Mouse (Mus musculus): ENCODE measurements around the gene C2cd4d.

DNA sequence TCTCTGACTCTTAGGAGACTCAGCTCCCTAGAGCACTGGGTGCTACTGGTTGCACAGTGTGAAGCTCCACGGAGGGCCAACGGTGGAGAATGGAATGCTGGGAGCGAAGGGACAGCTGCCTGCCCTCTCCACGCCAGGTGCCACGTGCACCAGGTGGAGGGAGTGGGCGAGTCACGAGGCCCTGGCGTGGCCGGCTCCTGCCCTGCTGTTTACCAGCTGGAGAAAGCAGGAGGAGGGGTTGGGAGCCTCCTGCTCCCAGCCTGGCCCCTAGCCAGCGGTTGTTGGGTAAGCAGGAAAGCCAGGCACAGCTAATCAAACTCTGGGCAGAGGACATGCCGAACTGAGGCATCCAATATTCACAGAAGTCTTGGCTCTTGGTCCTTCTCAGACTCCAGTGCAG lies 9.4 kb downstream of the C2cd4d start:
- no peak for TF ChIP-seq CTCF (IDR thresholded peaks at IDR 0.05; ENCODE audit: low read depth)
- TF ChIP-seq EP300 (IDR thresholded peaks at IDR 0.05; ENCODE audit: low read depth): no peak
